Mouse (Mus musculus) kidney, embryonic 14.5 days (tissue): Measurements from ENCODE around the gene Hjurp. TPM values are rescaled to one million over a fixed set of nuclear protein-coding genes. Genes with fewer than 3 reads are reported as not detected.

Experiments
- ATAC-seq: fragments of 200-750 bp; cut with Nextera tagmentation; 2 replicates; pipeline ENCODE4 v1.8.0; 2017; ENCODE audit warnings: moderate number of reproducible peaks, mild to moderate bottlenecking, moderate TSS enrichment, moderate library complexity; ENCODE audit not compliant: low FRiP score, low TSS enrichment
- H3K27ac ChIP-seq: fragments of 300-500 bp; sonication (generic); 2 replicates; pipeline ENCODE4 v1.5.1; 2014; ENCODE audit warnings: low read depth, mild to moderate bottlenecking, low read length, moderate library complexity, mixed read lengths
- H3K27me3 ChIP-seq: fragments of 300-500 bp; sonication (generic); 2 replicates; pipeline ENCODE4 v1.6.1; 2014; ENCODE audit warnings: mild to moderate bottlenecking, low read length; ENCODE audit not compliant: control insufficient read depth, insufficient read depth
- H3K36me3 ChIP-seq: fragments of 300-500 bp; sonication (generic); 2 replicates; pipeline ENCODE4 v1.6.1; 2014; ENCODE audit warnings: low read length, mixed read lengths; ENCODE audit not compliant: control insufficient read depth, insufficient read depth
- H3K4me1 ChIP-seq: fragments of 300-500 bp; sonication (generic); 2 replicates; pipeline ENCODE4 v1.6.1; 2014; ENCODE audit warnings: low read length, mixed read lengths; ENCODE audit not compliant: control insufficient read depth, insufficient read depth
- H3K4me2 ChIP-seq: fragments of 300-500 bp; sonication (generic); replicated peaks from 2 replicates; pipeline ENCODE4 v1.6.1; 2014; ENCODE audit warnings: low read depth, mild to moderate bottlenecking, low read length
- H3K4me3 ChIP-seq: fragments of 300-500 bp; sonication (generic); 2 replicates; pipeline ENCODE4 v1.5.1; 2014; ENCODE audit warnings: mild to moderate bottlenecking, low read length
- H3K9ac ChIP-seq: fragments of 300-500 bp; sonication (generic); 2 replicates; pipeline ENCODE4 v1.6.1; 2014; ENCODE audit warnings: low read depth, mild to moderate bottlenecking, low read length, moderate library complexity
- H3K9me3 ChIP-seq: fragments of 300-500 bp; sonication (generic); 2 replicates; pipeline ENCODE4 v1.6.1; 2016; ENCODE audit warnings: low read length; ENCODE audit not compliant: control insufficient read depth
- WGBS: fragments of 180-500 bp; shearing (Covaris S2); extraction: QIAGEN DNeasy Blood & Tissue Kit; methylation state at CpG from one replicate; pipeline ENCODE4 v1.1.7; 2014; 5-methylcytosine and 5-hydroxymethylcytosine counted together
- polyA plus RNA-seq: library from polyadenylated mRNA; unstranded; fragments of >200 nt; fragmentation: Nextera tagmentation; extraction: Ambion mirVana; gene quantifications from 2 replicates; pipeline ENCODE4 v1.2.1, GENCODE M21; 2014

Hjurp gene
- polyA plus RNA-seq, 1 experiment from 2014 or later, result 175 TPM

DNA sequence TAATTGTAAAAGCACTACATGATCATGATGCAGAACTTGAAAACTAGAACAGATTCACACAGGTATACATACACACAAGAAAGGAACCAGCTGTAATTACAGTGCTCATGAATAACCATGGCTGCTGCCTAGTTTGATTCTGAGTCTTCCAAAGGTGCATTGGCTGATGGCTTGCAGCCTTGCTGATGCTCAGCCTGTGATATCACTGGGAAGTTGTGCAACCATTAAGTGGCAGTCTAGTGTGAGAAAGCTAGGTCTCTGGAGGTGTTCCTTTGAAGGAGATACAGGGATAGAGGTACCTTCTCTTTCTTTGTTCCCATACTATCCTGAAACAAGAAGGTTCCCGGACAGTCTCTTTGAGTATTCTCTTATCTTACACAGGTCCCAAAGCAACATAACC lies 58.4 kb downstream of the Hjurp start:
- H3K9me3 ChIP-seq, result peaks cover 36% of the 10 kb centered on the region
- H3K36me3 ChIP-seq, result no peaks in the 10 kb centered on the region
- no peak overlapping the region for H3K9ac ChIP-seq
- no peak for ATAC-seq
- no peak overlapping the region for H3K4me2 ChIP-seq
- H3K27ac ChIP-seq, result no peak overlapping the region
- H3K4me1 ChIP-seq, result no peaks in the 10 kb centered on the region
- H3K27me3 ChIP-seq, result no peaks in the 10 kb centered on the region
- H3K4me3 ChIP-seq, result no peak overlapping the region
- 23% methylated on average over 1 of the region's 1 CpGs for WGBS

DNA sequence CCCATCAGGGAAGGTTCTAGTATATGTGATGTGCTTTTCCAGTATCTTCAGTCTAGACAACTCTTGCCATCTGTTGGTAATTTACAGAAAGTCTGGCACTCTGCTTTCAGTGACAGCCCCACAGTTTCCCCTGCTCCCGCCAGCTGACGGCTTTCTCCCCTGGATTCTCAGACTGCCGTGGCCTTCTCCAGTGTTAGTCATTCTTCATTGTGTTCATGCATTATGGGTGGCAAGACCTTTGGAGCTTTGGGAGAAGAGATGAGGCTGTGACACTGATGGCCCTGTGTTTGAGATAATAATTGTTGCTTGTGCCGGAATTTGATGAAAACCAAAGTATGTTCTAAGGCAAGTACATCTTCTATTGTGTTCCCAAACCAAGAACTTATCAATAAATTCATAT lies 58.8 kb downstream of the Hjurp start:
- no peak overlapping the region for H3K9ac ChIP-seq
- peaks cover 40% of the 10 kb centered on the region for H3K9me3 ChIP-seq
- no peaks in the 10 kb centered on the region for H3K36me3 ChIP-seq
- no peak overlapping the region for H3K27ac ChIP-seq
- no peaks in the 10 kb centered on the region for H3K27me3 ChIP-seq
- no peak overlapping the region for H3K4me2 ChIP-seq
- H3K4me3 ChIP-seq, result no peak overlapping the region
- no peaks in the 10 kb centered on the region for H3K4me1 ChIP-seq
- ATAC-seq, result no peak
- WGBS, result 55% methylated on average over 4 of the region's 4 CpGs

DNA sequence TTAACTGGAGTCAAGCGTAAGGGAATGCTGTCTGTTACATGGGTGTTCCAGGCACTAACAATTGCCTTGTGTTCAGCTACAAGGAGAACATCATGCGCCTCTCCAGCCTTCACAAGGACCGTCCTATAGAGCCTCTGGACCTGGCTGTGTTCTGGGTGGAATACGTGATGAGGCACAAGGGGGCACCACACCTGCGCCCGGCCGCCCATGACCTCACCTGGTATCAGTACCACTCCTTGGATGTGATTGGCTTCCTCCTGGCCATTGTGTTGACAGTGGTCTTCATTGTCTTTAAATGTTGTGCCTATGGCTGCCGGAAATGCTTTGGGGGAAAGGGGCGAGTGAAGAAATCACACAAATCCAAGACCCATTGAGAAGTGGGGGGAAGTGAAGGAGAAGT lies 59.4 kb downstream of the Hjurp start:
- Histone ChIP-seq H3K4me1 (no peaks in the 10 kb centered on the region), H3K9me3 (peaks cover 46% of the 10 kb centered on the region), H3K27ac (no peak overlapping the region), H3K9ac (no peak overlapping the region), H3K4me3 (no peak overlapping the region), H3K36me3 (no peaks in the 10 kb centered on the region), H3K4me2 (no peak overlapping the region), H3K27me3 (no peaks in the 10 kb centered on the region)
- 75% methylated on average over 9 of the region's 9 CpGs for WGBS
- ATAC-seq, result no peak

DNA sequence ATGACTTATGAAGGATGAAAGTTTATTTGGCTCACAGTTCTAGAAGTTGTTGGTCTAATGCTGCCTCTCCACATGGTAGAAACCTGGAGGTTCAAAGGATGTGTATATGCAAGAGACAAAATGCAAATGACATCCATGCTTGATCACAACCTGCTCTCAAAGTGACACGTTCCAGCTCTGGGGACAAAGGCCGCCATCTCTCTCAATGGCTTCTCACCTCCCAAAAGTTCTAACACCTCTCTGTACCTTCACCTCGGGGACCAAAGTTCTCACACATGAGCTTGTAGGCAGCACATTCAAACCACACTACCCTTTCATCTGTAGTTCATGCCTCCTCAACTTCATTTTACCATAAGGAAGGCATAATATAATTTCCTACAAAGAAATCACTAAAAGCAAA lies 59.9 kb downstream of the Hjurp start:
- no peak overlapping the region for H3K4me3 ChIP-seq
- no peak overlapping the region for H3K9ac ChIP-seq
- no peak overlapping the region for H3K4me2 ChIP-seq
- ATAC-seq, result no peak
- H3K27ac ChIP-seq, result no peak overlapping the region
- peaks cover 51% of the 10 kb centered on the region for H3K9me3 ChIP-seq
- H3K27me3 ChIP-seq, result no peaks in the 10 kb centered on the region
- no peaks in the 10 kb centered on the region for H3K36me3 ChIP-seq
- WGBS, result 41% methylated on average over 3 of the region's 3 CpGs
- H3K4me1 ChIP-seq, result no peaks in the 10 kb centered on the region

DNA sequence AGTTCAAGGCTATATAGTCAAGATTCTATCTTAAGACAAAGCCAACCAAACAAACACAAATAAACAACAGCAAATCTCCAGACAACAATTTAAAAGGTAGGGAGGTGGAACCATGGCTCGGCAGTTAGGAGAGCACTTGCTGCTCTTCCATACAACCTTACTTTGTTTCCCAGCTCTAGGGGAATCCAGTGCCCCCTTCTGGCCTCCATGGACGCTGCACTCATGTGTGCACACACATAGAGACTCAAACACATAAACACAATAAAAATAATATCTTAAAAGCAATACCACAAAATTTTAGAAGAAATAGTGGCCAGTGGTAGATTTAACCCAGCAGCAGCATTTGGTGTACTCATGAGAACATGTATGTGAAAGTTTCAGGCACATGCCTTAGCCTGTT lies 60.3 kb downstream of the Hjurp start:
- peaks cover 53% of the 10 kb centered on the region for H3K9me3 ChIP-seq
- H3K27me3 ChIP-seq, result no peaks in the 10 kb centered on the region
- no peak overlapping the region for H3K4me3 ChIP-seq
- ATAC-seq, result no peak
- no peak overlapping the region for H3K9ac ChIP-seq
- no peaks in the 10 kb centered on the region for H3K36me3 ChIP-seq
- H3K4me2 ChIP-seq, result no peak overlapping the region
- no peak overlapping the region for H3K27ac ChIP-seq
- WGBS, result 59% methylated on average over 2 of the region's 2 CpGs
- H3K4me1 ChIP-seq, result no peaks in the 10 kb centered on the region

DNA sequence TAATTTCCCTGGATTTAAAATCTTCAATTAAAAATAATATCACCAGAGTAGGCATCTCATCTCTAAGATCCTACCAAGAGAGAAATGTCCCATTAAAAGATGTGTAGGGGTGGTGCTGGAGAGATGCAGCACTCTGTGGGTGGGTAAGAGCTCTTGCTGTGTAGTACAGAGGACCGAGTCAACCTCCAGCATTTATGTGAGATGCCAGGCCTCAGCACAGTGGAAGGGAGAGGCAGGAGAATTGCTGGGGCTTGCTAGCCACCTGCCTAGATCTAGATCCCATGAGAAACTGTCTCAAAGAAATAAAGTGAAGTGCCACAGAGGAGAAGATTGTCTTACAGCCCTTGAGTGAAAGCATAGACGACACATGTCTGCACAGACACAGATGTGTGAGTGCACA lies 60.9 kb downstream of the Hjurp start:
- H3K4me2 ChIP-seq, result no peak overlapping the region
- peaks cover 57% of the 10 kb centered on the region for H3K9me3 ChIP-seq
- no peaks in the 10 kb centered on the region for H3K4me1 ChIP-seq
- H3K9ac ChIP-seq, result no peak overlapping the region
- no peak overlapping the region for H3K27ac ChIP-seq
- no peak for ATAC-seq
- no peaks in the 10 kb centered on the region for H3K36me3 ChIP-seq
- H3K4me3 ChIP-seq, result no peak overlapping the region
- 60% methylated on average over 2 of the region's 2 CpGs for WGBS
- H3K27me3 ChIP-seq, result no peaks in the 10 kb centered on the region

DNA sequence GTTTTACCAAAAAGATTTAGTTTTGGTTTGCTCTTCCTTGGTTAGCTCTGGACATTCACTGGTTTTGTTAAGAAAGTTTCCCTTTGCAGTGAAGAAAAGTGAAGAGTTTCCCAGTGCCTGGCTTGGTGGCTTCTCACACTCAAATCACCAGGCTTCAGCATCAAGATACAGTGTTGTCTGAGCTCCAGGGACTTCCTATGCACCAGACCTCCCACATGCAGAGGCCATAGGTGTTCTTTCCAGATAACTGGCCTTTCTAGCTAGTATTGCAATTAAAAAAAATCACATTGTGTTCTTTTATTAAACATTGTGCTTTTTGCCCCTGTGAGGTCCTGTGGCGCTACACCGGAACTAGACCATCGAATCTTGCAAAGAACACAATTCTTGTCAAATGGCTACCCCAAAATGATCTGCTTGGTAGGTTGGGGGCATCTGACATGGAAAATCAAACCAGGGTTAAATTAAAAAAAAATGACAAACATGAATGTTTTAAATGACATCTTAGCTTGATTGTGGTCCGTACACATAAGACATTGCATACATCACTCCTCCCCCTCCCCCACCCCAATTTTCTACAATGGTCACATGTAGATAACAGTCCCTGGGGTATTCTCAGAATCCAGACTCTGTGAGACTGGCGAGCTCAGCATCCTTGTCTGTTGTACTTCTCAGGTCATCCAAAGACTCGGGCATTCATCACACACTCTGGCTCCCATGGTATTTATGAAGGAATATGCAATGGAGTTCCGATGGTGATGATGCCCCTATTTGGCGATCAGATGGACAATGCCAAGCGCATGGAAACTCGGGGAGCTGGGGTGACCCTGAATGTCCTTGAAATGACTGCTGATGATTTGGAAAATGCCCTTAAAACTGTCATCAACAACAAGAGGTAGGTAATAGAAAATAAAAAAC lies 61.7 kb downstream of the Hjurp start:
- H3K9ac ChIP-seq, result no peak overlapping the region

DNA sequence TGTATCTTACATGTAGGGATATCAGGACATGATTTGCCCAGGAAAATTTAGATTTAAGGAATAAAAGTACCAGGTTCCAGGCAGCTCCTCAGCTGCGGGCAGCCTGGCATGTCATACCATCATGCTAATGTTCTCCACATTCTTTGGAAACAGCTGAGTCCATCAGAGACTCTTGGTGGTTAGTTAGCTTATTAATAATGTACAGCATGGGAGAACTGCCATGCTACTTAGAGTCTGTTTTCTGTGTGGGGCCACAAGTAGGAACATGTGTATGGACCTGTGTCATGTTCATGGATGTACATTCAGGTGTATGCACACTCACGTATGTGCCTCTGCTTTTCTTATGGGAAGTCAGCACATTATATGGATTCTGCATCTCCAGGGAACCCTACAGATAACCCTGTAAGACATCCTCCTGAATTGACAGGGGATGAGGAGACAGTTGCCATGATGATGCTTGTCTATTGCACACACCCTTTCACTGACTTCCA lies 62.9 kb downstream of the Hjurp start:
- Histone ChIP-seq H3K9ac (no peak overlapping the region), H3K4me2 (no peak overlapping the region), H3K27ac (no peak overlapping the region), H3K9me3 (peaks cover 60% of the 10 kb centered on the region), H3K36me3 (no peaks in the 10 kb centered on the region), H3K4me3 (no peak overlapping the region), H3K27me3 (no peaks in the 10 kb centered on the region), H3K4me1 (no peaks in the 10 kb centered on the region)
- no peak for ATAC-seq
- 83% methylated on average over 2 of the region's 2 CpGs for WGBS

More for the DNA sequence above, 61.7 kb downstream of the Hjurp start:
- Histone ChIP-seq H3K27me3 (no peaks in the 10 kb centered on the region), H3K4me1 (no peaks in the 10 kb centered on the region), H3K4me3 (no peak overlapping the region), H3K27ac (no peak overlapping the region), H3K9me3 (peaks cover 60% of the 10 kb centered on the region), H3K36me3 (no peaks in the 10 kb centered on the region), H3K4me2 (no peak overlapping the region)
- no peak for ATAC-seq
- WGBS, result 73% methylated on average over 10 of the region's 10 CpGs

DNA sequence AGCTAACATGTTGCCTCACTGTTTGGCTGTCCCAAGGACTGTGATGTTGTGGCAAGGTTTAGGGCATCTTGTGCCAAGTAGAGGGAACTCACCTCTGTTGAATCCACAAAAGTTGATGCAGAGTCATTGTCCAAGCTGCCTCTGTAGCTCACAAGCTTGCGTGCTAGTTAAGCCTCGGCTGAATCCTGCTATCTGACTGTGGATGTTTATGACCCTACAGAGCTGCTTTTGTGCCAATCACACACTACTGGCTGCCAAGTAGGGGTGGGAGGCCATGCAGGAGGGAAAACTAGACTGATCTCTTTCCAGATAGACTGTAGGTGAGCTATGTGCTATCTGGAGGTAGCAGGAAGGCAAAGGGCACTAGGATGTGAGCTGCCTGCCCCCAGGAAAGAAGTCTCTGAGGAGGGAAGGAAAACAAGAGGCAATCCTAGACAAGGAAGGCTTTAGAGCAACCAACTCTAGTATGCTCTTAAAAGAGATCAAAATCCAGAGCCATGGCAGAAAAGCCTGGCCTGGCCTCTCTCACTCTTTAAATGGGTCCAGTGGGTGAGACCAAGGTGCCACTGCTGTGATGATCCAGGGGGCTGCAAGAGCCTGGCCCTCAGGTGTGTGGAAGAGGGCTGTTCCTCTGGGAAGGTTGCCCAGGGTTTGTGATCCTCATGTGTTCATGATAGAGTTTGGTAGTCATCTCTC lies 63.5 kb downstream of the Hjurp start:
- Histone ChIP-seq H3K9ac (no peak overlapping the region), H3K4me1 (no peaks in the 10 kb centered on the region)
- ATAC-seq, result no peak

More for the DNA sequence above, 63.5 kb downstream of the Hjurp start:
- Histone ChIP-seq H3K4me2 (no peak overlapping the region), H3K4me3 (no peak overlapping the region), H3K9me3 (peaks cover 60% of the 10 kb centered on the region), H3K27ac (no peak overlapping the region), H3K36me3 (no peaks in the 10 kb centered on the region), H3K27me3 (no peaks in the 10 kb centered on the region)
- WGBS, result 76% methylated on average over 2 of the region's 2 CpGs
